Mouse (Mus musculus) spleen, adult 2 months (tissue): Measurements from ENCODE around the gene Ccnd3.

Source experiments
- CTCF ChIP-seq: fragments of 200-500 bp; IDR thresholded peaks from 2 replicates; pipeline ENCODE4 v1.5.1; 2011; ENCODE audit warnings: mild to moderate bottlenecking, inconsistent platforms; ENCODE audit not compliant: insufficient read depth, insufficient read length, insufficient replicate concordance; ENCODE audit errors: extremely low read depth
- POLR2A ChIP-seq: fragments of 200-500 bp; IDR thresholded peaks from 2 replicates; pipeline ENCODE4 v1.6.1; 2011; ENCODE audit warnings: low read depth, low read length, inconsistent platforms

- no peak for TF ChIP-seq CTCF
- TF ChIP-seq POLR2A, result no peak
Observed at GRCm38 (mm10) chr17:47475181-47475580, 29.7 kb upstream of the Ccnd3 start.
